Mouse (Mus musculus) embryonic facial prominence, embryonic 14.5 days (tissue): ENCODE data around the gene Nin. TPM values are rescaled to one million over a fixed set of nuclear protein-coding genes. Genes with fewer than 3 reads are reported as not detected.

Experiments
- ATAC-seq: fragments of 200-750 bp; cut with Nextera tagmentation; 2 replicates; pipeline ENCODE4 v1.8.0; 2017; ENCODE audit warnings: low read depth, moderate number of reproducible peaks, moderate TSS enrichment
- DNase-seq: peaks from one replicate; pipeline ENCODE4 v3.0.0-alpha.2; 2015; ENCODE audit warnings: low spot score
- H3K27ac ChIP-seq: fragments of 300-500 bp; sonication (generic); replicated peaks from 2 replicates; pipeline ENCODE4 v1.5.1; 2014; ENCODE audit warnings: low read depth, mild to moderate bottlenecking, low read length, moderate library complexity
- H3K27me3 ChIP-seq: fragments of 300-500 bp; sonication (generic); replicated peaks from 2 replicates; pipeline ENCODE4 v1.6.1; 2014; ENCODE audit warnings: low read length; ENCODE audit not compliant: control insufficient read depth, insufficient read depth
- H3K36me3 ChIP-seq: fragments of 300-500 bp; sonication (generic); 2 replicates; pipeline ENCODE4 v1.6.1; 2014; ENCODE audit warnings: low read length, mixed read lengths; ENCODE audit not compliant: control insufficient read depth, insufficient read depth
- H3K4me1 ChIP-seq: fragments of 300-500 bp; sonication (generic); 2 replicates; pipeline ENCODE4 v1.6.1; 2014; ENCODE audit warnings: antibody characterized with exemption, low read length; ENCODE audit not compliant: control insufficient read depth, insufficient read depth
- H3K4me2 ChIP-seq: fragments of 300-500 bp; sonication (generic); 2 replicates; pipeline ENCODE4 v1.6.1; 2014; ENCODE audit warnings: low read depth, mild to moderate bottlenecking, low read length, moderate library complexity, mixed read lengths
- H3K4me3 ChIP-seq: fragments of 300-500 bp; sonication (generic); 2 replicates; pipeline ENCODE4 v1.5.1; 2014; ENCODE audit warnings: low read depth, mild to moderate bottlenecking, low read length
- H3K9ac ChIP-seq: fragments of 300-500 bp; sonication (generic); 2 replicates; pipeline ENCODE4 v1.6.1; 2014; ENCODE audit warnings: low read depth, mild to moderate bottlenecking, low read length, moderate library complexity, mixed read lengths
- H3K9me3 ChIP-seq: fragments of 300-500 bp; sonication (generic); 2 replicates; pipeline ENCODE4 v1.6.1; 2016; ENCODE audit warnings: low read length; ENCODE audit not compliant: control insufficient read depth
- WGBS: fragments of 180-500 bp; shearing (Covaris S2); extraction: QIAGEN DNeasy Blood & Tissue Kit; methylation state at CpG from one replicate; pipeline ENCODE4 v1.1.7; 2014; 5-methylcytosine and 5-hydroxymethylcytosine counted together
- polyA plus RNA-seq: library from polyadenylated mRNA; unstranded; fragments of >200 nt; fragmentation: Nextera tagmentation; extraction: Ambion mirVana; gene quantifications from 2 replicates; pipeline ENCODE4 v1.2.1, GENCODE M21; 2014

Nin gene
- polyA plus RNA-seq, 1 experiment from 2014 or later, result 19.2 TPM

GRCm38 (mm10) chr12:70070306-70070705, 43.2 kb downstream of the Nin start:
- no peaks in the 10 kb centered on the region for H3K9me3 ChIP-seq
- H3K4me1 ChIP-seq, result peaks cover 9% of the 10 kb centered on the region; the same call in 1 of the 2 replicates
- no peaks in the 10 kb centered on the region for H3K27me3 ChIP-seq
- no peak overlapping the region; the same call in 1 of the 2 replicates for H3K9ac ChIP-seq
- peak; percentile 11 for DNase-seq
- no peak overlapping the region for H3K4me3 ChIP-seq
- no peak overlapping the region for H3K4me2 ChIP-seq
- WGBS, result 36% methylated on average over 4 of the region's 4 CpGs
- peak; percentile 62 for ATAC-seq
- H3K27ac ChIP-seq, result no peak overlapping the region
- no peaks in the 10 kb centered on the region for H3K36me3 ChIP-seq

DNA sequence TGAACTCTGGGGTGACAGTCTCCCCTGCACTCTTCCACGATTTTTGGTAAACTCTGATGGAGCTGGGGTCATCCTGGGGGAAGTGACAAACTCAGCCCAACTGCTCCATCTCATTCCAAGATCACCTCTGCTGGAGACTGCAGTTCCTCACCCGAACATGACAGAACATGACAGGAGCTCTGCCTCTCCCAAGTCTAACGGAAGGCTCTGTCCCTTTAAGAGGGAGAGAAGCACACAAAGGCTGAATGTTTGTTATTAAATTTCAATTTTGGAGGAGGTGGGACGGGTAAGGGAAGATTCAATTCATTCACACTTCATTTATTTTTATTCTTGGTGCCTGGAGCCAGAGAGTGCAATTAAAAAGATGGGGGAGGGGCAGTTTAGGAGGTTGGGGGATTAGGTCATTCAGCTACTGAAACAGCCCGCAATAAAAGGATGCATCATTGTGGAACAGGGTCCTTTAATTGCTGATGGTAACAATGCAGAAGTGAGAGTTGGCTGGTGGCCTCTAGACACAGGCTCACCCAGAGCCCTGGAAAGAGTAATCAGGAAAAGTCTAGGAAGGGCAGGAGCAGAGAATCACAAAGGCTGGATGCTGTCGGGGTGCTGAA, 44.8 kb downstream of the Nin start:
- ATAC-seq (peak; percentile 41; the same call in 1 of the 2 replicates), DNase-seq (peak; percentile 24)
- no peaks in the 10 kb centered on the region for H3K27me3 ChIP-seq
- H3K4me1 ChIP-seq, result peaks cover 9% of the 10 kb centered on the region; the same call in 1 of the 2 replicates
- H3K4me2 ChIP-seq, result no peak overlapping the region
- WGBS, result 36% methylated on average over 6 of the region's 6 CpGs
- no peak overlapping the region; the same call in 1 of the 2 replicates for H3K9ac ChIP-seq
- H3K36me3 ChIP-seq, result no peaks in the 10 kb centered on the region
- H3K27ac ChIP-seq, result no peak overlapping the region
- no peak overlapping the region for H3K4me3 ChIP-seq
- no peaks in the 10 kb centered on the region for H3K9me3 ChIP-seq

DNA sequence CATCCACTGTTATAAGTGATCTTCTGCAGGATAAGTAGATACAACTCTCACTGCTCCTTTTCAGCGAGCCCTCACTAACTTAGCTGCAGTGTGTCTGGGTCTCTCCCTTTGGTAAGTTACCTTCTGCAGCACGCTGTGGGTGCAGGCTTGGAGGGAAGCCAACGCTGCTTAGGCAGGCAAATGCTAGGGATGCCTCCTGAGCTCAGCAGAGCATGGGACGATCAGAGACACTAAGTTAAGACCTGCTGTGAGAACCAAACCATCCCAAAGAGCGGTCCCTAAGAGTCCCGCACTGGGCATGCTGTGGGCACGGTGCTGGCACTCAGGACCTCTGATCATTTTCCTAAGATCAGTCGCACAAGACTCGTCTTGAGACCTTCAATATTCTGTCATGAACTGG, 45.7 kb downstream of the Nin start:
- Histone ChIP-seq H3K27ac (no peak overlapping the region), H3K4me3 (no peak overlapping the region), H3K4me1 (peaks cover 9% of the 10 kb centered on the region; the same call in 1 of the 2 replicates), H3K27me3 (no peaks in the 10 kb centered on the region), H3K9ac (no peak overlapping the region), H3K9me3 (no peaks in the 10 kb centered on the region), H3K4me2 (no peak overlapping the region), H3K36me3 (no peaks in the 10 kb centered on the region)
- WGBS, result 68% methylated on average over 9 of the region's 9 CpGs
- ATAC-seq (no peak), DNase-seq (no peak)

GRCm38 (mm10) chr12:70062114-70062513, 51.4 kb downstream of the Nin start:
- Histone ChIP-seq H3K9ac (no peak overlapping the region), H3K4me1 (peaks cover 9% of the 10 kb centered on the region), H3K36me3 (peaks cover 10% of the 10 kb centered on the region), H3K27ac (no peak overlapping the region), H3K4me3 (no peak overlapping the region), H3K4me2 (no peak overlapping the region), H3K9me3 (no peaks in the 10 kb centered on the region), H3K27me3 (no peaks in the 10 kb centered on the region)
- 40% methylated on average over 3 of the region's 3 CpGs for WGBS
- peak; percentile 81 for DNase-seq
- peak; percentile 61; the same call in 1 of the 2 replicates for ATAC-seq

DNA sequence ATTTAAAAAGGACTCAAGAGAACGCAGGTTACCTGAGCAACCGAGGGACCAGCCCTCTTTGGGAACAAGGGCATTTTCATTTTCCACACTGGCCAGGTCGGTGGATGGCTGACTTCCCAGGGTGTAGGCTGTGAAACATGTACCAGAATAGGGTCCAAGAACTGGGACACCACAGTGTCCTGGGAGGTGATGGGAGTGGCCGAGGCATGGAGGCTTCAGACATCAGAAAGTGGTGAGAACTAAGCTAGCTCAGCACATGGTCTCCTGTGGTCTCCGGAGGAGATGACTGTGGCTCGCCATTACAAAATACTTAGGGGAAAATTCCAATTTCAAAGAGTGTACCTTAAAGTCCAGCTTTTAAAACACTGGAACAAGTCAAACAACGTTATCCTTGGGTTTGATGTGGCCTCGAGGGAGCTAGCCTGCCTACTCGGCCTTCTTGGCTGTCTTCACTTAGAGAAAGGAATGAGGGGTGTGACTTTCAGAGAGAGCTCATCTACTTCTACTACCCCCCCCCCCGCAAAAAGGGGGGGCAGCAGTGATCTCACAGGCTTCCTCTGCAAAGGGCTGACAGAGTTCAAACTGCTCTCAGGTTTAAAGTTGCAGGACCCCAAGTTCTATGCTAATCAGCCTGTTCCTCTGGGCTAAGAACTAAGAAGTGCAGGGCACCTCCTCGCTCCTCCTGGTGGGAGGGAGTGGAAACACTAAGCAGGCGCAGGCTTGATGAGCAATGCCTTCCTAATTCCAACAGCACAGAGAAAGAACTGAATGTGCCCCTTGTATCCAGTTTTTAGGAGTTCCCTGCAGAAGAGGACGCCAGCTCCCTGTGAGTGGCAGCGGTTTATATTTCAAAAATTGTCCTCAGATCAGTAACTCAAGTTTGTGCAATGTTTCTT, 54.3 kb downstream of the Nin start:
- no peaks in the 10 kb centered on the region for H3K9me3 ChIP-seq
- no peaks in the 10 kb centered on the region for H3K27me3 ChIP-seq
- WGBS, result 50% methylated on average over 14 of the region's 14 CpGs
- H3K9ac ChIP-seq, result no peak overlapping the region
- H3K27ac ChIP-seq, result no peak overlapping the region; the same call in 1 of the 2 replicates
- DNase-seq, result peak; percentile 62
- peaks cover 9% of the 10 kb centered on the region for H3K4me1 ChIP-seq
- no peak overlapping the region for H3K4me2 ChIP-seq
- peak; percentile 60; the same call in 1 of the 2 replicates for ATAC-seq
- H3K4me3 ChIP-seq, result no peak overlapping the region
- peaks cover 37% of the 10 kb centered on the region for H3K36me3 ChIP-seq

GRCm38 (mm10) chr12:70050699-70051098, 62.8 kb downstream of the Nin start:
- H3K9me3 ChIP-seq, result no peaks in the 10 kb centered on the region
- ATAC-seq (no peak), DNase-seq (no peak)
- no peak overlapping the region for H3K4me2 ChIP-seq
- peaks cover 70% of the 10 kb centered on the region for H3K36me3 ChIP-seq
- no peaks in the 10 kb centered on the region for H3K27me3 ChIP-seq
- no peak overlapping the region for H3K4me3 ChIP-seq
- H3K9ac ChIP-seq, result no peak overlapping the region
- 41% methylated on average over 7 of the region's 7 CpGs for WGBS
- no peaks in the 10 kb centered on the region for H3K4me1 ChIP-seq
- no peak overlapping the region for H3K27ac ChIP-seq

GRCm38 (mm10) chr12:70048741-70049140, 64.8 kb downstream of the Nin start:
- peaks cover 67% of the 10 kb centered on the region for H3K36me3 ChIP-seq
- 83% methylated on average over 9 of the region's 9 CpGs for WGBS

DNA sequence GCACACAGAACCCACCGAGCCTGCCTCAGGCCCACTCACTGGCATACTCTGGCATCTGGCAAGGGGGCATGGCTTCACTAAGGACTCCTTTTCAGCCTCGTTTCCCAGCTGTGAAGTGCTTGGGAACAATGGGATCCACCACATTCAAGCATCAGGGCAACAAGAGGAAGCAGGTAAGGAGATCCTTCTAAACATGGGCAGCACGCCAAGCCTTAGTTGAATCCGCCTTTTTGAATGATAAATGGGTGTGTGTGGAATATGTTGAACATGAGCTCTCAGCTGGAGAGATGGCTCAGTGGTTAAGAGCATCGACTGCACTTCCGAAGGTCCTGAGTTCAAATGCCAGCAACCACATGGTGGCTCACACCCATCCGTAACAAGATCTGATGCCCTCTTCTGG, 66.2 kb downstream of the Nin start:
- Histone ChIP-seq H3K4me3 (no peak overlapping the region), H3K9ac (no peak overlapping the region), H3K27ac (no peak overlapping the region), H3K27me3 (no peaks in the 10 kb centered on the region), H3K4me1 (no peaks in the 10 kb centered on the region), H3K36me3 (peaks cover 79% of the 10 kb centered on the region), H3K9me3 (no peaks in the 10 kb centered on the region), H3K4me2 (no peak overlapping the region)
- WGBS, result 82% methylated on average over 7 of the region's 7 CpGs
- DNase-seq (no peak), ATAC-seq (no peak)

More at GRCm38 (mm10) chr12:70048741-70049140, 64.8 kb downstream of the Nin start:
- Histone ChIP-seq H3K4me1 (no peaks in the 10 kb centered on the region), H3K9me3 (no peaks in the 10 kb centered on the region), H3K4me3 (no peak overlapping the region), H3K9ac (no peak overlapping the region), H3K27me3 (no peaks in the 10 kb centered on the region), H3K27ac (no peak overlapping the region), H3K4me2 (no peak overlapping the region)
- DNase-seq, result no peak
- ATAC-seq, result no peak
